Mouse (Mus musculus) regulatory T cell (primary cell): Measurements from ENCODE around the gene Urgcp.
"Not testable (repeated sequence)": the region's sequence is repeated elsewhere in the genome, so short reads cannot be mapped to it uniquely, and the experiment has no call there.

Source experiments
- in situ Hi-C: fragments of 300-600 bp; cut with MboI, MseI; formaldehyde crosslinking; loops from one replicate; pipeline ENCODE4 v1.15.1; 2025; ENCODE audit warnings: high pct_unique_total_duplicates

Gene Urgcp

GRCm38 (mm10) chr11:5761820-5762632 is at the start of gene Urgcp:
Urgcp (minus strand) TSS chr11:5762376.
- in situ Hi-C loops: no loop called here

GRCm38 (mm10) chr11:5809487-5809886 is 47.3 kb upstream of the Urgcp start:
- in situ Hi-C loops: not testable (repeated sequence)

GRCm38 (mm10) chr11:5807956-5808355 is 45.8 kb upstream of the Urgcp start:
- in situ Hi-C loops: no loop called here

GRCm38 (mm10) chr11:5805711-5806110 is 43.5 kb upstream of the Urgcp start:
- in situ Hi-C loops: no loop called here

GRCm38 (mm10) chr11:5804174-5804573 is 42.0 kb upstream of the Urgcp start:
- in situ Hi-C loops: no loop called here

GRCm38 (mm10) chr11:5803551-5803981 is 41.4 kb upstream of the Urgcp start, which contains the start of gene Pgam2:
Pgam2 (minus strand) TSS chr11:5803733.
- in situ Hi-C loops: no loop called here

- in situ Hi-C loops: no loop called here
Observed at GRCm38 (mm10) chr11:5802457-5803217, 40.5 kb upstream of the Urgcp start.

GRCm38 (mm10) chr11:5802005-5802404 is 39.8 kb upstream of the Urgcp start:
- in situ Hi-C loops: no loop called here

GRCm38 (mm10) chr11:5801511-5801910 is 39.3 kb upstream of the Urgcp start:
- in situ Hi-C loops: no loop called here

- in situ Hi-C loops: loop anchor here (5.0 kb wide), 1 partner anchor 72 kb away; no protein-coding TSS in a partner anchor
Observed at GRCm38 (mm10) chr11:5799621-5800490, 37.7 kb upstream of the Urgcp start.

GRCm38 (mm10) chr11:5797928-5798327 is 35.8 kb upstream of the Urgcp start:
- in situ Hi-C loops: loop anchor here (5.0 kb wide), 1 partner anchor 74 kb away; no protein-coding TSS in a partner anchor

- in situ Hi-C loops: loop anchor here (5.0 kb wide), 1 partner anchor 75 kb away; no protein-coding TSS in a partner anchor
Observed at GRCm38 (mm10) chr11:5797371-5797770, 35.2 kb upstream of the Urgcp start.

GRCm38 (mm10) chr11:5796939-5797338 is 34.8 kb upstream of the Urgcp start:
- in situ Hi-C loops: loop anchor here (5.0 kb wide), 1 partner anchor 75 kb away; no protein-coding TSS in a partner anchor

- in situ Hi-C loops: loop anchor here (5.0 kb wide), 1 partner anchor 77 kb away; no protein-coding TSS in a partner anchor
Observed at GRCm38 (mm10) chr11:5795706-5796105, 33.5 kb upstream of the Urgcp start.

GRCm38 (mm10) chr11:5795290-5795689 is 33.1 kb upstream of the Urgcp start:
- in situ Hi-C loops: loop anchor here (5.0 kb wide), 1 partner anchor 77 kb away; no protein-coding TSS in a partner anchor

GRCm38 (mm10) chr11:5790431-5790830 is 28.3 kb upstream of the Urgcp start:
- in situ Hi-C loops: no loop called here

GRCm38 (mm10) chr11:5789754-5790333 is 27.7 kb upstream of the Urgcp start:
- in situ Hi-C loops: loop anchor here (5.0 kb wide), 1 partner anchor 37 kb away; no protein-coding TSS in a partner anchor

GRCm38 (mm10) chr11:5789071-5789753 is 27.0 kb upstream of the Urgcp start:
- in situ Hi-C loops: loop anchor here (5.0 kb wide), 1 partner anchor 38 kb away; no protein-coding TSS in a partner anchor

GRCm38 (mm10) chr11:5788056-5789014 is 26.2 kb upstream of the Urgcp start, which contains the start of gene Dbnl:
Dbnl (plus strand) TSS chr11:5788488.
- in situ Hi-C loops: loop anchor here (5.0 kb wide), 1 partner anchor 39 kb away; no protein-coding TSS in a partner anchor
